Mouse (Mus musculus): ENCODE measurements around the gene Srsf11. TPM values are rescaled to one million over a fixed set of nuclear protein-coding genes. Genes with fewer than 3 reads are reported as not detected.

Gene Srsf11
- 490 and 523 TPM in 2 replicates for polyA plus RNA-seq (2012; rRNA removed)

DNA sequence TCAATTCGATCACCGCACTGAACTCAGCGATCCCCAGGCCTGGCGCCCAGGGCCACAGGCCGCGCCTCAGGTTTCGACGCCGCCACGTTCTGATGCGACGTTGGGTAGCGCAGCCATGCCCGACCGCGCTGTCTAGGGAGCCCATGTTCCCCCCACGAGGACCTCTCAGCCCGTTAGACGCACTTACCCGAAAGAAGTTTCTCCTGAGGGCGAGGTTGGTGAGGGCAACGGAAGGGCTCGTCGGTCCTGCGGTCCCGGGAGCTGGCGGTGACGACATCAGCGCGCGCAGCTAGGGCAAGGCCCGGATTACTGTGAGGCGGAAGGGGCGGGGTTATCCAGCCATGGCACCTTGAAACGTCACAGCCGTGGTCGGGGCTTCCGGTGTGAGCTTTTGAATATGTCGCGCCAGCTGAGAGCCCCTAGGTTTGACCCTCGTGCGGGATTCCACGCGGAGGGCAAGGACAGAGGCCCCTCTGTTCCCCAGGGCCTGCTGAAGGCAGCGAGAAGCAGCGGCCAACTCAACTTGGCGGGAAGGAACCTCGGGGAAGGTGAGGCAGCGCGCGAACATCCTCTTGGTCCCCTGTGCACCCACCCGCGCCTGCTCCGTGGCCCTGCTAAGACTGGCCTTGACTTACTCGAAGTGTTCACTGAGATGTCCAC, at the start of gene Srsf11, which contains the start of gene Lrrc40:
Srsf11 (minus strand) TSS at position 311 of the 660 bp plus-strand sequence.
Lrrc40 (plus strand) TSS at position 334 of the 660 bp plus-strand sequence.

Other genes with a start within 250 kb of the Srsf11 start
- gene Cth, start 111.6 kb downstream of the Srsf11 start, polyA plus RNA-seq (2012; rRNA removed): 2.0 and 2.7 TPM in 2 replicates
- 31.7 and 34.6 TPM in 2 replicates for gene Ankrd13c, start 89.4 kb downstream of the Srsf11 start, polyA plus RNA-seq (2012; rRNA removed)
- gene Lrrc40, start within 50 bp of the Srsf11 start, polyA plus RNA-seq (2012; rRNA removed): 31.2 and 32.4 TPM in 2 replicates